Mouse (Mus musculus): ENCODE measurements at regions not wholly inside any gene's neighbourhood (a gene's known extent, or its start where the extent isn't known, plus 50 kb on each side); places are given as distances from the start of the nearest gene placed in this dataset.

DNA sequence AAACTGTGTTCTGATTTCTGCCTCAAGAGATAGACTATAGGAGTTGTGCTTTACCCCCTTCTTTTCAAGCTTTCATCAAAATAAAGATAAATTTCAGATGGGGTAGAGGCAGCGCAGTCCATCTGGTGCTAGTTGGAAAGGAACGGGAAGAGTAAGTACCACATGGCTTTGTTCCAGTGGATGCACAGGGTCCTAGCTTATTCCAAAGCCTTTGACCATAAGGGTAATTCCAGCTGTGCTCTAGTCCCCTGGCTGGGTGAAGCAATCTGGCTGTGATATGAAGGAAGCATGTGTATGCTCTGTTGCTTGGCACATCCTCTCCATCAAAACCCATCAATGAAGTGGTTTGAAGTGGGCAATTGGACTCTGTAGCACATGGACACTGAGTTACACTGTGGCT is 155.6 kb downstream of the 1190002N15Rik start:
- no peak for DNase-seq (ENCODE audit: low spot score in 2 of 2)

DNA sequence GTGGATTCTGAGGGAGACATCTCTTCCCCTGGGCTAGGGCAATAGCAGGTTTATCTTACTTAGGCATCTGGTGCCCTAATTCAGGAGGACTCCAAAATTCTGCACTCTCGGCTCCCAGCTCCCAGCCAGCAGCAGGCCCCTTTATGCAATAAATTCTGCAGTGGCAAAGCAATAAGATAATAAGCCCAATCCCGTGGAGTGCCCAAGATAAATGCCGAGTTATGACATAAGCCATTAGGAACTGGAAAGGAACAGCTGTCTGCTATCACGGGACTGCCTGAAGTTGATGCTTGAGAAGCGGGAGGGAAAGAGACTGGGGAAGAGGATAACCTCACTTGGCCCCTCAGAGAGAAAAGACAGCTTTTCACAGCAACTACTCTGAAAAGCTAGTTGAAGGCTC is 159.0 kb downstream of the 1190002N15Rik start:
- DNase-seq (ENCODE audit: low spot score in 2 of 2), result no peak

DNA sequence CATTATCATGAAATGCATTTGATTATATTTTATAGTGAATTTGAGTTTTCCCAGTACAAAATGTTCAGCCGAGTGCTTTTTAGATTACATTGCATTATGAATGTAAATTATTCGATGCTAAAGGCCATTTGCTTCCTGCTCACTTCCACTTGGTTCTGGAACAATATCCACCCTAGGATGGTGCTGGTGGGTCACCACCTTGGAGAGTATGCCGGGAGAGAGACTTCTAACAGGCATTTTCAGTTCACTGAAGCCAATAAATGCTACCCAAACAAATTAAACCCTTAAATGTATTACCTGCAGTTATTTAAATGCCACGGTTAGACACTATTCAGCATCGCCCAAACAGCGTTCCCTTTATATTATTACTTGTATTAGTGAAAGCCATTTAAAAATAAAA is 159.6 kb downstream of the 1190002N15Rik start:
- no peak for DNase-seq (ENCODE audit: low spot score in 2 of 2)

DNA sequence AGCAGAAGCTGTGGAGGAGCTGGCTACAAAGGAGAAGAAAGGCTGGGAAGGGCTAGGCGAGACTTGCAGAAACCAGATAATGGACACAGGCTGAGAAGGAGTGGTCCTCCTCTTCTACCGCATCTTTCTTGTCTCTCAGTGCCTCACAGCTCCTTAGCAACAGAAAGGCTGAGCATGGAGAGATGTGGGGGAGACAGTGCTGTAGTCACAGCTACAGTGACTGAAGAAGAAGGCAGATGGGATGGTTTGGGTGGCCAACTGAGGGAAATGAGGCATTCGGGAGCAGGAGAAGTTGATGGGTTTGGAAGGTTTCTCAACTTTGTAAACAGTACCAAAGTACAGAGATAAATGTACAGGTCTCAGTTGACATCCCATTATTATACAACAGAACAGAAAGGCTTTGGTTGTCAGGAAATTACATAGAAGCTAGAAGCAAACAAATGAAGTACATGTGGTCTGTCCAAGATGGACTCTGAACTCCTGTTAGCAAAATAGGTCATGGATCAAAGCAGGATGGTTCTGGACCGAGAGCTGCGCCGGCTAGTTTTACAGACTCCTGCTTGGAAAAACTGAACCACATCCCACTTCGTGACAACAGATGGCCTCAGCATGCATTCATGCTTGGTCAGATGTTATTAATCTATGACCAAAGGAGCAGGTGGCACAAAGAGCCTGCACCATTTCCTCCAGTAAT is 160.4 kb downstream of the 1190002N15Rik start:
- no peak for DNase-seq (ENCODE audit: low spot score in 2 of 2)

DNA sequence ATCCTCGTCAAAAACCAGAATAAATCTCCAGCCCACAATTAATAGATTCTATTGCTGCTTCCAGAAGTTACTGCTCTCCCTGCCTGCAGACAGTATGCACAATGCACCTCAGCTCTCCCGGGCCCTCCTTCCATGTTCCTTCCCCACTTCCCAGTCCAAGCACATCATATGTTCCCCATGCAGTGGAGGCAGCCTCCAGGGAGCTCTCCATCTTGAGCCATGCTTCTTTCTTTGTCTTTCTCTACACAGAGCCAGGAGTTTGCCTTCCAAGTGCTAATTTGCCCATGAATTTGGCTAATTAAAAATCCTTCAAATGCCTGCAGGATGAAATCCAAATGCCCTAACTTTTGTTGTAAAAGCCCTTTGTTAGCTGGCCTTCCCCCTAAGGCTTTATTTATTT is 166.9 kb downstream of the 1190002N15Rik start:
- DNase-seq (ENCODE audit: low spot score in 2 of 2), result no peak

DNA sequence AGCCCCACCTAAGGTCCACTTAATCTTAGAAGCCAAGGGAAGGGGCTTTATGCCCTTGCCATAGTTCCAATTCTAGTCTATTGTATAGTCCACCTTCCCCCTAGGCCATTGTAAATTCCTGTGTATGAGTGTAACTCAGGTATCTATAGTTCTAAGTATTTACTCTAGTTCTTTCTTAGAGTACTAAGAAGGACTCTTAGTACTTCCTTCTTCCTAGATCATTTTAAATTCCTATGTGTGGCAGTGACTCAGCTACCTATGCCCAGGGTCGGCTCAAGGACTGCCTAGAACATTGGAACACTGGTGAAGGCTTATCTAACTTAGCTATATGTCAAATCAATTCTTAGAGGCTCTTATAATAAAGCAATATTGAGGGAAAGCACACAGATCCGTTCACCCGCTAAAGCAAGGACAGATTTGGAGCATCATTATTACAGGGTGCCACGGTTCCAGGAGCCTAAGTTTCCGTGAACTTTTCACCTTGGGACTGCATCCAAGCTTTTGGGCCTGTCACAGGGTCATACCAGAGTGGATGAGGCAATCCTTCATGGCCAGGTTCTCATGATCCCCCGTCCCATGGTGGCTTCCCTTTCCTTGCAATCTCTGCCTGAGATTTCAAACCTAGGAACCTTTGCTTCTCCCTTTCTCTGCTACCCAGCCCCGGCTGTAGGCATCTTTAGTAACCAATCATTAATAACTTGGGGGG is 169.5 kb downstream of the 1190002N15Rik start:
- DNase-seq (ENCODE audit: low spot score in 2 of 2), result no peak

DNA sequence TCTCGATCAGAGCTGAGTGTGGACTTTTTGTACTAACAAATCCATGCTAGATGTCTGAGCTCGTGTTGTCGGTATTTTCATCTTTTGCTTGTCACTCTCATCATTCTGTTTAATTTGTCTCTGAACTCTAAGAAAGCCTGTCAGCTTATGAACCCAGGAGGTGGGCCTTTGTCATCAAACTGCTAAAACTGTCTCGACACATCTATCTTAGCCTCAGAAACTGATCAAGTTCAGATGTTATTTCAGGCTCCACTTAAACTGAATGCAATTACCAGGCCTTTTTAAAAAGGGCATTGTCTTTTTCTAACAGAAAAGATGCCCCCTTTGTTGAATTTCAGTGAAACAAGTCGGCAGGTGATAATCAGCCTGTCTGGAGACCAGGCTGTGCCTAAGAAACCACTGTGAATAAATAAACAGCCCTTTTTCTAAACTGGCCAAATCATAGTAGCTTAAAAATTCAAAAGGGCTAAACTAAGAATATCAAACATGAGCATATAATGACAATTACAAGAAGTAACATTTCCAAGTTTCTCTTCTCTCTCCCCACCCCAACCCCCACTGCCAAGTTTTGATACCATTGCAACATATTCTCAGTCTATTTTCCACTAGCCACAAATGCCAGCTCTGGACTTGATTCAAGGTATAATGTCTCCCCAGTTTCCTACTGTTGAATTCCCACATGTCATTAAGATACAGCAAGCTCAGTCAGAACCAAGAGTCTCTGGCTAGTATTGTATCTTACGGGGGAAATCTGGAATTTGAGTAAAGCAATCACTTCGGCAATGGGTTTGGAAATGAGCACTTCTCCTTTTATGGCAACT is 175.8 kb downstream of the 1190002N15Rik start:
- no peak for DNase-seq (ENCODE audit: low spot score in 2 of 2)

DNA sequence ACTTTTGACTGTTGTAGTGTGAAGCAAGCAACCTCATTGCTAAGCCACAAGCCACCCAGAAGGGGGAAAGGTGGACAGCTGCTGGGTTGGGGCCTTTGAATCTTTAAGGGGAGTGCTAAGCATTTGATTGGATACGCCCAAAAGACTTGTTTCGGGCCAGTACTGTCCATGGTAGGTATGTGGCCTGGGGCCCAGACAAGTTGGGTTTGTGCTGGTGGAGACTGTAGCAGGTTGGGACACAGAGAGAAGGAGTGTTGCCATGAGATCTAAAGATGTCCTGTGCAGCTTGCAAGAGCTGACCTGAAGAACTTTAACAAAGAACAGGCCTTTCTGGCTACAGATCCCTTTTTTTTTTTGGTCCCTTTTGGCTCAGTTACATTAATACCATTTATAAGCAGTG is 176.9 kb downstream of the 1190002N15Rik start:
- DNase-seq (ENCODE audit: low spot score in 2 of 2), result no peak

DNA sequence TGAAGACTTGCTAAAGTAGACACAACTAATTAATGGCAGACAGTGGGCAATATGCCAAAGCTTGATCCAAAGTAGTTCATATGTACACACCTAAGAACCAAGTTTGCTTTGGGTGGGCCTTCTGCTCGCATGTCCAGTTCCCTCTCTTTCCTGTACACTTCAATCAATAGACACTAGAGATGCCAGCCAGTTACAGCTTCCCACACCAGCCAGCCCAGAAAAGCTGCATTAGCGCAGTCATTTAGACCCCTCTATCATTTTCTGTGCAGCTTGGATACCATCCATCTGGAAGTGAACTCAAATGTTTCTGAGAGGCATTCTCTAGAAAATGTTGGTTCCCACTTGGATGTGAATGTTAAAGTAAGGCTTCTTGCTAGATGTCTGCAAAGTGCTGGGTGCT is 179.7 kb downstream of the 1190002N15Rik start:
- DNase-seq (ENCODE audit: low spot score in 2 of 2), result no peak

DNA sequence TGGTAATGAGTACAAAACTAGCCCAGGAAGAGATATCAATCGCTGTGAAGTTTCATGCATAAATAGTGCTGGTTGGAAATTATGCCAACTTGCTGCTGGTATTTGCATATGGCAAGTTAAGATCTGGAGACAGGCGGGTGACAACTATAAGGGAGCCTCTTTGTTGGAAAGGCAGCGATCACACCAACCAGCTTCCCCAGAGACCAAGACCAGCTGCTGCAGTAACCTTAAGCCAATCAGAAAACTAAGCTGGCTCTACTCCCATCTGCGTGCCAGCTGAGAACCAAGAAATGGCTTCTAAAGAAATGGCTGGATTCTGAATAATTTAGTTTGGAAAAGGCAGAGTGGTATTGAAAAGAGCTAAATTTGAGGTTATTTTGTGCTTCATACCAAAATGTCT is 195.9 kb downstream of the 1190002N15Rik start:
- no peak for DNase-seq (ENCODE audit: low spot score in 2 of 2)

DNA sequence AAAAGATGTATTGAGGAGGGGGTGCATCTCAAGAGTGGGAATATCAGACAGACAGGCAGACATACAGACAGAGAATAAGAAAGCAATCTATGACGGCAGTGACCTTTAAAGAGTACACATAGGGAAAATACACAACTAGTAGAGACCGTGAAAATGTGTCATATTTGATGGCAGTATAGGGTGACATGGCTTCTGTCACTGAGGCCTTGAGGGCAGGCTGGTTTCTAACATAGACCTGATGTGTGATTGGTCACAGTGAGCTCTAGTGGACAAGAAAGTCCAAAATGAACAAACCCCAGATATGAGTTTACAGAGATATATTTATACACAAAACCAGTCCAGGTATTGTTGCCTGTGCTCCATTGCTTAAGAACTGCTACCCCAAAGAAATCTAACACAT is 196.3 kb downstream of the 1190002N15Rik start:
- no peak for DNase-seq (ENCODE audit: low spot score in 2 of 2)

DNA sequence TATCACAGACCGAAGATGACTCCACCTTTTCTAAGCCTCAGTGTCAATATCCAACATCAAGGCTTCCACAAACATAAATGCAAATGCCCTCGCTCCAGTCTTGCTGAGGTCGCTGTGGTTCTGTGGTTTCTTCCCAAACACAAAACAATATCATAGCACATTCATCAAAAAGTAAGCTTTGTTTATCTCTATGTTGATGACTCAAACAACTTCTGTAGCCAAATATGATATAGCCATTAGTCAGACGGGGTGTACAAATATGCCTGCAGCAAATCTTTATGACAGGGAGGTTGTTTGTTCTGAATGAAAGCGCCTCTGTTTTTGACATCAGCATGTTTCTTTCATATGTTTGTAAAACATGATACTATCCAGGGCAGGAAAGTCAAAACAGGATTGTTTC is 204.4 kb downstream of the 1190002N15Rik start:
- DNase-seq (ENCODE audit: low spot score in 2 of 2), result no peak

DNA sequence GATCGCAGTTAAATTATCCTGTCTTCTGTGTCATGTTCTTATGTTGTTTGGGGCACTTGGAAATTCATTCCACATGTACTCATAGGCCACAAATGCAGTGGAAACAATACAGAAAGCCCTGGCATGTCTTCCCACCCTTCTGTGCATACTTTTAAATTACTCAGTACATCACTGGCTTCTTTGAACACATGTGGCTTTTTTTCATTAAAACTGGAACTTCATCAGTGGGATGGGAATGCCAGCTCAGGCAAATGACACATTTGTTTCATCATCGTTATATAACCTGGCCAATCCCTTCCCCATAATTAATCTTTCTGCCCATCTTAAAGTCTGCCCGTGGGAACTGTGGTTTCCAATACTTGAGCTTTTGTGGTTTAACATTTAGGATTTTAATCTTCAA is 214.9 kb downstream of the 1190002N15Rik start:
- DNase-seq (ENCODE audit: low spot score in 2 of 2), result no peak

DNA sequence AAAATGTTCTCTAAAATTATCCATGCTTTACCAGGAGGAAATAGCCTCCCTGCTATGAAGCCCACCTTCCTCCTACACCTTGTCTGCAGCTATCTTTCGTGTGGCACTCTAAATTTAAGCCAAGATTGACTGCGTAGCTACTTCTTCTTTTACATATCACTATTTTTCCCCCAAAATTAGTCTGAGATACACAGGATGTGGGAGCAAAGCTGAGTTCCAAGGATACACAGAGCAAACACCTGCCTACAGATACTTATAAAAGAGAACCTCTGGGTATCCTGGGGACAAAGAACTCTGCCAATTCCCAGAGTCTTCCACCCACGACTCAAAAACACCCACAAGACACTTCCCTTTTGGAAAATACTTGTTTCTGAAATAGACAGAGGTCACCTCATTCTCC is 235.3 kb downstream of the 1190002N15Rik start:
- DNase-seq (ENCODE audit: low spot score in 2 of 2), result no peak

DNA sequence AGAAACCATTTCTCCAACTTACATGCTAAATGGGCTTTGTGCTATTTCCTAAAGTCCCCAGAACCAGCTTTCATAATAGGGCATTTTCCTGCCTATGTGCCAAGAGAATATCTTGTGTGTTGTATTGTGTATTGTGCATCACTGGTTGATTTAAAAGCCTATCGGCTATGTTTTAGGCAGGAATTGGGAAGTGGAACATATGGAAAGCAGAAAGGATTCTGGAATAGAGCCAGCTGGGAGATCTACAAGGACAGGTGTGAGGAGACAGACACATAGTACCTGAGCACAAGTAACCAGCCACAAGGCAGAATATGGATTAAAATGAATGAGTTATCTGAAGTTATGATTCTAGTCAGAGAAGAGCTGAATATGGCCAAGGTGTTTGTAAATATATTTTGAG is 236.0 kb downstream of the 1190002N15Rik start:
- DNase-seq (ENCODE audit: low spot score in 2 of 2), result no peak

DNA sequence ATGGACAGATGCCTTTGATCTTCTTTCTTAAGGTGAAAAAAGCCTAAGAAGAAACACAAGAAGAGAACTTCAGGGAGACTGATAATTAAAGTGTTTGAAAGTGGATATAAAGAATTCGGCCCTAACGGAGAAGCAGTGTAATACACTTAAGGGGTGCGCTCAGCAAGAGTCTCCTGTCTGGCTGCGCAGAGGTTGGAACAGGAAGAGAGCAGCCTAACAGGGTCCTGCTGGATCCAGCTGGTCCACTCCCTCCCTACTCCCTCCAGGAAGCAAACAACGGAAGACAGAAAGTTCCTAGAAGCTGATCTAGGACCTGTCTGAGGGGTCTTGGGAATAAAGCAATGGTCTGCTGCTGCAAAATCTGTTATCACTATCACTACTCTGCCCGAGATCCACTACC is 242.4 kb downstream of the 1190002N15Rik start:
- DNase-seq (ENCODE audit: low spot score in 2 of 2), result no peak

DNA sequence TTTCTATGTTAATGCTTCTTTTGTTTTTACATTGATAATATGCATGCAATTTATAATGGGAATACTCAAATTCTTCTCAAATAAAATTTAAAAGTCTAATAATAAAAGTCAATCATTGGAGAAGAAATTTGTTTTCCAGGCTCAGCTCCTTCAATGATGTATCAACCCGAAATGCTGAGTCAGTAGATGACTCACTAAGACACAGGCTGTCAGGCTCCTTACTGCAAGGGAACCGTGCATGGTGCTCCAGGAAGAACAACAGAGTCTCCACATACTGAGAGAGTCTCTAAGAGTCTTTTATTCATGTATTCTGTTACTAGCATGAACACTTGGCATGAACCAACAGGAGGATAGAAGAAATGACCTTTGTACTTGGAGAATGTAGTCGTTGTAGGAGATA is 245.7 kb downstream of the 1190002N15Rik start:
- DNase-seq (ENCODE audit: low spot score in 2 of 2), result no peak

DNA sequence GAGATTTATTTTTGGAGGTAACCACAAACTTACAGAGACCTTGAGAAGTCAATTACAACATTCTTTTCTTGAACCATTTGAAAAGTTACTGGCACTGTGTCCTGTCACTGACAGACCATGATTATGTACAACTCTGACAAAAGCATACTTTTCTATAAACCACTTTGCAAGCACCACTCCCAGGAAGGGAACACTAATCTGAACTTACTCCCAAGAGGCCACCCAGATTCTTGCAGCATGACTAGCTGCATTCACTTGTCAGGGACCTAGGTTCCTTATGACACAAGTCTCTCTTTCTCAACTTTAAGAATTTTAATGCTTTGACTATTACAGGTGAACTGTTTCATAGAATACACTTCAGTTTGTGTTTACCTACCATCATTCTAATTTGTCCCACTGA is 248.3 kb downstream of the 1190002N15Rik start:
- DNase-seq (ENCODE audit: low spot score in 2 of 2), result no peak

DNA sequence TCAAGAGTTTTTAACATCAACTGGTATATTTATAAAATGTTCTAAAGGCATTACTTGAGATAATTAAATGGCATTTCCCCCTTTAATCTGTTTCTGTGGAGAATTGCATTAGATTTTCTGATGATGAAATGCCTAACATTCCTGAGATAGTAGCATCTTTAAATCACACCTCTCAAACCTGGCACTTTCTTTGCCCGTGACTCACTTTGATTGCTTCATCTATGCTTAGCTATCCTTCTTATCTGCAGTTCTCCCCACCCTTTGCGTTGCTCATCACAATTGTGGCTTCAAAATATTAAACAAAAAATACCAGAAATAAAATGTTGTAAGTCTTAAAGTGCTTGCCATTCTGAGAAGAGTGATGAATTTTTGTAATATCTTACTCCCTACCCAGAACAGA is 250.3 kb downstream of the 1190002N15Rik start:
- DNase-seq (ENCODE audit: low spot score in 2 of 2), result no peak

DNA sequence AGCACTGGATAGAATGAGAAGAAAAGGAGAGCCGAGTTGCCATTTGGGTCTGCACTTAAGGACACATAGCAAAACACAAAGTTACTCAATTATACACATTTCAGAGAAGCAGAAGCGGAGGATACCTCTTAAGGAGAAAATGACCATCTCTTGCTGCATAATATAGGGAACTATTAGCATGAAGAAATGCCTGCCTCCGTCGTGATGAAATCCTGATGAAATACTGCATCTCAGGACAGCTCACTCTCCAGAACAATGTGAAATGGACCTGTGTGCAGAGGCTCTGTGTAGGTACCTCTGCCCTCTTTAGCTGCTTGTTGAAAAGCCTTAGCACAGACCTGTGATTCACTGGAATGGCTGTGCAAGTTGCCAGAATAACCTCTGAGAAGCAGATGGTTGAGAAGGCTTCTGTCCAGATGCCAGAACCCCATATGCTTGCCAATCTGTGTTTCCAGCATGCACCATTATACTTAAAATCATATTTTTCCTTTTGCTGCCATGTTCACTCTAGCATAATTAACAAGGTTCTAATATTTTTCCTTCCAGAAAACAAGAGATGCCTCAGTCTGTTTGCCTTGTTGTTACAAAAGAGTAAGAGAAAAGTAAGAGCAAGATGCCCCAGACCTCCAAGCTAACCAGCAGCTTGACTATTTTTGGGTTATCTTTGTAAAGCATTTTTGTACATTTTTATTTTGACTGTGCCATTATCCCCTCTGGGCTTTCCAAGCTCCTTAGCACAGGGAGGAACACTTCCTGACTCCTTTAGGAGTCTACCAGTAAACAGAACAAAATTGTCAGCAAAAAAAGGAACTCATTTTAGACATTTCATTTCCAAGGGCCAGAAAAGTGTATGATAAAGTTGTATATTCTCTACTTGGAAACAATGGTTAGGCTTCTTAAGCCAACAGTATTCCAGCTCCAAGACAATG is 259.0 kb downstream of the 1190002N15Rik start:
- DNase-seq (ENCODE audit: low spot score in 2 of 2), result no peak

DNA sequence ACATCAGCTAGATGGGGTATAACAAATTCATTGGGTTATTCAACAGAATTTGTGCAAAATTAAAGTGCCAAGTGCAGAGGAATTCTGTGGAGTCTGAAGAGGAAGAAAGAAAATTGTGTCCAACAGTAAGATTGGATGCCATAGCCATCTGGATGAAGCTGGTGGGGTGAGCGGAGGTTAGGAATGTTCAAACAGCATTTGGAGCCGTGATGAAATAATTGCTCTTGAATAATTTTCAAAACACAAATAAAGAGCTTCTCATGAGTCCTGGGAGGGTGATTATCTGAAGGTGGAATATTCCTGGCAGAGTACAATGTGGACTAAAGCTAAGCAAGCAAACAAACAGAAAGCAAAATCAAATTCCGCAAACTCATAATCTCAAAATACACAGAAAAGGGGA is 260.8 kb downstream of the 1190002N15Rik start:
- no peak for DNase-seq (ENCODE audit: low spot score in 2 of 2)
